Mouse (Mus musculus): ENCODE measurements around the gene Ndufa11. TPM values are rescaled to one million over a fixed set of nuclear protein-coding genes. Genes with fewer than 3 reads are reported as not detected.
A peak's percentile ranks its signal among the peaks of the same experiment; 100 is the strongest.

Ndufa11 gene
- polyA plus RNA-seq, 1 experiment: 393 TPM

- no peak for TF ChIP-seq POLR2A (IDR thresholded peaks at IDR 0.05; ENCODE audit: borderline replicate concordance, extremely low read depth, low read depth, low read length)
- no peak for TF ChIP-seq CTCF (IDR thresholded peaks at IDR 0.05; ENCODE audit: insufficient read depth, low read length)
- Histone ChIP-seq H3K4me1 (ENCODE audit: control insufficient read depth, insufficient read depth, low read length) (peaks cover 7% of the 10 kb centered on the region; the same call in 1 of the 2 replicates), H3K4me3 (replicated peaks; ENCODE audit: extremely low read depth, low read depth, low read length) (no peak overlapping the region)
- WGBS: 69% methylated on average over 8 of the region's 8 CpGs
- DNase-seq: no peak
These were observed 46.2 kb downstream of the Ndufa11 start for GRCm38 (mm10) chr17:56763741-56764250.

GRCm38 (mm10) chr17:56764474-56765354 lies 47.1 kb downstream of the Ndufa11 start, which contains the start of gene Dus3l:
TSS of gene Dus3l (plus strand) at chr17:56764757.
- peak; percentile 95 for DNase-seq
- TF ChIP-seq CTCF (IDR thresholded peaks at IDR 0.05; ENCODE audit: insufficient read depth, low read length) (no peak), POLR2A (IDR thresholded peaks at IDR 0.05; ENCODE audit: borderline replicate concordance, extremely low read depth, low read depth, low read length) (peak; percentile 94; the same call in 1 of the 2 replicates)
- Histone ChIP-seq H3K4me3 (replicated peaks; ENCODE audit: extremely low read depth, low read depth, low read length) (peak within 1 kb of the TSS; percentile 83), H3K4me1 (ENCODE audit: control insufficient read depth, insufficient read depth, low read length) (peaks cover 7% of the 10 kb centered on the region; the same call in 1 of the 2 replicates)
- under 1% methylated on average over 58 of the region's 58 CpGs for WGBS

GRCm38 (mm10) chr17:56765431-56765830 lies 47.9 kb downstream of the Ndufa11 start:
- TF ChIP-seq POLR2A (IDR thresholded peaks at IDR 0.05; ENCODE audit: borderline replicate concordance, extremely low read depth, low read depth, low read length) (no peak), CTCF (IDR thresholded peaks at IDR 0.05; ENCODE audit: insufficient read depth, low read length) (no peak)
- no peak for DNase-seq
- H3K4me1 ChIP-seq (ENCODE audit: control insufficient read depth, insufficient read depth, low read length): peaks cover 7% of the 10 kb centered on the region; the same call in 1 of the 2 replicates
- H3K4me3 ChIP-seq (replicated peaks; ENCODE audit: extremely low read depth, low read depth, low read length): peak overlapping the region; percentile 29
- 44% methylated on average over 12 of the region's 12 CpGs for WGBS

GRCm38 (mm10) chr17:56766631-56767405 lies 49.3 kb downstream of the Ndufa11 start:
- no peak for DNase-seq
- 96% methylated on average over 27 of the region's 27 CpGs for WGBS
- H3K4me1 ChIP-seq (ENCODE audit: control insufficient read depth, insufficient read depth, low read length): peaks cover 7% of the 10 kb centered on the region; the same call in 1 of the 2 replicates
- TF ChIP-seq POLR2A (IDR thresholded peaks at IDR 0.05; ENCODE audit: borderline replicate concordance, extremely low read depth, low read depth, low read length): no peak
- no peak for TF ChIP-seq CTCF (IDR thresholded peaks at IDR 0.05; ENCODE audit: insufficient read depth, low read length)
- H3K4me3 ChIP-seq (replicated peaks; ENCODE audit: extremely low read depth, low read depth, low read length): no peak overlapping the region

- TF ChIP-seq CTCF (IDR thresholded peaks at IDR 0.05; ENCODE audit: insufficient read depth, low read length) (no peak), POLR2A (IDR thresholded peaks at IDR 0.05; ENCODE audit: borderline replicate concordance, extremely low read depth, low read depth, low read length) (no peak)
- peaks cover 4% of the 10 kb centered on the region; the same call in 1 of the 2 replicates for H3K4me1 ChIP-seq (ENCODE audit: control insufficient read depth, insufficient read depth, low read length)
- DNase-seq: no peak
- H3K4me3 ChIP-seq (replicated peaks; ENCODE audit: extremely low read depth, low read depth, low read length): no peak overlapping the region
- 95% methylated on average over 29 of the region's 29 CpGs for WGBS
These were observed 50.1 kb downstream of the Ndufa11 start for GRCm38 (mm10) chr17:56767531-56768135.

DNA sequence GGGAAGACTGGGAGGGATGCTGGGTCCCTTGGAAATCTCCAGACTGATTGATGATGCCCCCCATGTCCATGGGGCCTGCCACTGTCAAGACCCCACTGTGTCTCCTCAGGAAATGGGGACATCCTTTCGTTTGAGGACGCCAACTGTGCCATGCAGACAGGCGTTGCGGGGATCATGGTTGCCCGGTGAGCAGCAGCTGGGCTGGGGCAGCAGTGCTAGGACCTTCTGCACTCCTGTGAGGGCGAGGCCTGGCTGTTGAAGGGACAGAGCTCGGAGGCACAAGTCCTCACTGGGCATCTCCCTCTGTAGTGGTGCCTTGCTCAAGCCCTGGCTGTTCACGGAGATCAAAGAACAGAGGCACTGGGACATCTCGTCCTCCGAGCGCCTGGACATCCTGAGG lies 51.4 kb downstream of the Ndufa11 start:
- 94% methylated on average over 11 of the region's 11 CpGs for WGBS
- no peak for TF ChIP-seq CTCF (IDR thresholded peaks at IDR 0.05; ENCODE audit: insufficient read depth, low read length)
- TF ChIP-seq POLR2A (IDR thresholded peaks at IDR 0.05; ENCODE audit: borderline replicate concordance, extremely low read depth, low read depth, low read length): no peak
- H3K4me3 ChIP-seq (replicated peaks; ENCODE audit: extremely low read depth, low read depth, low read length): no peak overlapping the region
- no peak for DNase-seq
- 0 out of 2 replicates have a peak, but pooled peaks cover 3% of the 10 kb centered on the region for H3K4me1 ChIP-seq (ENCODE audit: control insufficient read depth, insufficient read depth, low read length)

DNA sequence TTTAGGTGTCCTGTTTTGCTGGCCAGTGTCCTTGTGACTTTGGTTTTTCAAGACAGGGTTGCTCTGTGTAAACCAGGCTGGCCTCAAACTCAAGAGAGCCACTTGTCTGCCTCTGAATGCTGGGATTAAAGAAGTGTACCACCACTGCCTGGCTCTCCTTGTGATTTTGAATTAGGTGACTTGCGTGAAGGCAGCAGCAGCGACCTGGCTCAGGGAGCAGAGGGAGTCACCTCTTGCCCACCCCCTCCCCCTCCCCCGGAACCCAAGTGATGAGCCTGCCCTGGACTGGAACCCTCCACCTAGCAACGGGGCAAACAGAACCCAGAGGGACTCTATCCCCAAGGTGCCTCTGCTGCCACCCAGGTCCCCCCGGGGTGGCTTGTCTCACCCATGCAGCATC lies 52.4 kb downstream of the Ndufa11 start, which contains the start of gene Prr22:
Gene Prr22 (plus strand): TSS at position 301 of the 400 bp plus-strand sequence.
- no peak for DNase-seq
- Histone ChIP-seq H3K4me3 (replicated peaks; ENCODE audit: extremely low read depth, low read depth, low read length) (no peak within 1 kb of the TSS), H3K4me1 (ENCODE audit: control insufficient read depth, insufficient read depth, low read length) (no peaks in the 10 kb centered on the region)
- TF ChIP-seq POLR2A (IDR thresholded peaks at IDR 0.05; ENCODE audit: borderline replicate concordance, extremely low read depth, low read depth, low read length) (no peak), CTCF (IDR thresholded peaks at IDR 0.05; ENCODE audit: insufficient read depth, low read length) (no peak)
- WGBS: 89% methylated on average over 5 of the region's 5 CpGs

Other genes starting within 250 kb of the Ndufa11 start
- gene Ptprs, start 241.3 kb upstream of the Ndufa11 start, polyA plus RNA-seq (2012; rRNA removed): 128 and 171 TPM in 2 replicates
- 0.17 and 0.22 TPM in 2 replicates for gene Znrf4, start 205.3 kb upstream of the Ndufa11 start, polyA plus RNA-seq (2012; rRNA removed)
- gene Gm20219, start 163.4 kb upstream of the Ndufa11 start, polyA plus RNA-seq (2012; rRNA removed): 10.2 and 16.7 TPM in 2 replicates
- gene Safb2, start 133.2 kb upstream of the Ndufa11 start, polyA plus RNA-seq (2012; rRNA removed): 92.1 and 99.5 TPM in 2 replicates
- gene Safb, start 132.9 kb upstream of the Ndufa11 start, polyA plus RNA-seq (2012; rRNA removed): 102 and 115 TPM in 2 replicates
- gene 2410015M20Rik, start 108.0 kb upstream of the Ndufa11 start, polyA plus RNA-seq (2012; rRNA removed): 81.7 and 104 TPM in 2 replicates
- gene Rpl36, start 104.4 kb upstream of the Ndufa11 start, polyA plus RNA-seq (2012; rRNA removed): 1,247 and 2,140 TPM in 2 replicates
- gene Lonp1, start 90.9 kb upstream of the Ndufa11 start, polyA plus RNA-seq (2012; rRNA removed): 48.9 and 53.9 TPM in 2 replicates
- 0.16 and 0.43 TPM in 2 replicates for gene Catsperd, start 89.6 kb upstream of the Ndufa11 start, polyA plus RNA-seq (2012; rRNA removed)
- gene Ranbp3, start 44.5 kb upstream of the Ndufa11 start, polyA plus RNA-seq (2012; rRNA removed): 69.0 and 74.2 TPM in 2 replicates
- gene Vmac, start 255 bp downstream of the Ndufa11 start, polyA plus RNA-seq (2012; rRNA removed): 31.9 and 32.4 TPM in 2 replicates
- gene Nrtn, start 39.8 kb downstream of the Ndufa11 start, polyA plus RNA-seq (2012; rRNA removed): 17.3 and 23.2 TPM in 2 replicates
- gene Dus3l, start 47.0 kb downstream of the Ndufa11 start, polyA plus RNA-seq (2012; rRNA removed): 81.7 and 84.5 TPM in 2 replicates
- 1.6 and 2.2 TPM in 2 replicates for gene Prr22, start 52.5 kb downstream of the Ndufa11 start, polyA plus RNA-seq (2012; rRNA removed)
- gene Rfx2, start 113.2 kb downstream of the Ndufa11 start, polyA plus RNA-seq (2012; rRNA removed): 24.1 and 27.2 TPM in 2 replicates
- gene Acsbg2, start 156.7 kb downstream of the Ndufa11 start, polyA plus RNA-seq (2012; rRNA removed): not detected in 2 replicates
- gene 1700061G19Rik, start 157.7 kb downstream of the Ndufa11 start, polyA plus RNA-seq (2012; rRNA removed): 0.11 and 0.19 TPM in 2 replicates
- 58.2 and 59.4 TPM in 2 replicates for gene Mllt1, start 217.6 kb downstream of the Ndufa11 start, polyA plus RNA-seq (2012; rRNA removed)

All from lung, adult 2 months (tissue).